Mouse (Mus musculus) MEL (cell line): ENCODE measurements around the gene Uba1. TPM values are rescaled to one million over a fixed set of nuclear protein-coding genes. Genes with fewer than 3 reads are reported as not detected.

ENCODE experiments used
- DNase-seq: peaks from one replicate; pipeline ENCODE4 v3.0.0; 2011; ENCODE audit warnings: low read depth, low spot score
- H3K27ac ChIP-seq: 2 replicates; pipeline ENCODE4 v1.5.1; 2012; ENCODE audit warnings: low read depth, mild to moderate bottlenecking, control low read depth, low read length, moderate library complexity; ENCODE audit not compliant: control insufficient read depth
- H3K27me3 ChIP-seq, 2 experiments: fragments of 150-350 bp in 1 of 2; sonication (generic) in 1 of 2; 2 replicates each; pipeline ENCODE4 v1.6.1; 2012; ENCODE audit warnings: low read length in 2 of 2, mild to moderate bottlenecking in 2 of 2, improper control_type of control experiment in 1 of 2, moderate library complexity in 1 of 2; ENCODE audit not compliant: insufficient read depth in 2 of 2, control insufficient read depth in 1 of 2
- H3K36me3 ChIP-seq, 2 experiments: 2 replicates each; pipeline ENCODE4 v1.6.1; 2012 to 2014; ENCODE audit warnings: low read length in 2 of 2, improper control_type of control experiment in 1 of 2, inconsistent platforms in 1 of 2, mild to moderate bottlenecking in 1 of 2; ENCODE audit not compliant: insufficient read depth in 2 of 2, control insufficient read depth in 1 of 2
- H3K4me1 ChIP-seq, 2 experiments: fragments of 150-350 bp in 1 of 2; sonication (generic) in 1 of 2; 2 replicates each; pipeline ENCODE4 v1.6.1; 2012; ENCODE audit warnings: low read length in 2 of 2, improper control_type of control experiment in 1 of 2, mild to moderate bottlenecking in 1 of 2; ENCODE audit not compliant: insufficient read depth in 2 of 2, control insufficient read depth in 1 of 2
- H3K4me3 ChIP-seq, 2 experiments: fragments of 150-350 bp in 1 of 2; sonication (generic) in 1 of 2; 2 replicates each; pipeline ENCODE4 v1.5.1; 2012; ENCODE audit warnings: low read depth in 2 of 2, low read length in 2 of 2, mild to moderate bottlenecking in 2 of 2, moderate library complexity in 2 of 2, control low read depth in 1 of 2, improper control_type of control experiment in 1 of 2; ENCODE audit not compliant: control insufficient read depth in 1 of 2, insufficient read depth in 1 of 2
- H3K79me2 ChIP-seq: 2 replicates; pipeline ENCODE4 v1.6.1; 2012; ENCODE audit warnings: mild to moderate bottlenecking, low read length, moderate library complexity; ENCODE audit not compliant: control insufficient read depth, poor library complexity, insufficient read depth
- H3K9ac ChIP-seq: 2 replicates; pipeline ENCODE4 v1.6.1; 2012; ENCODE audit warnings: low read depth, mild to moderate bottlenecking, control low read depth, low read length, moderate library complexity; ENCODE audit not compliant: control insufficient read depth, poor library complexity, severe bottlenecking
- H3K9me3 ChIP-seq: fragments of 150-350 bp; sonication (generic); replicated peaks from 2 replicates; pipeline ENCODE4 v1.6.1; 2012; ENCODE audit warnings: mild to moderate bottlenecking, low read length, improper control_type of control experiment, moderate library complexity; ENCODE audit not compliant: insufficient read depth
- BHLHE40 ChIP-seq: IDR thresholded peaks from 2 replicates; pipeline ENCODE4 v1.6.1; 2012; ENCODE audit warnings: low read depth, mild to moderate bottlenecking, inconsistent platforms, low read length, improper control_type of control experiment, borderline replicate concordance
- CHD1 ChIP-seq: IDR thresholded peaks from 2 replicates; pipeline ENCODE4 v1.6.1; 2012; ENCODE audit warnings: low read depth, mild to moderate bottlenecking, inconsistent platforms, low read length, improper control_type of control experiment
- CHD2 ChIP-seq: IDR thresholded peaks from 2 replicates; pipeline ENCODE4 v1.6.1; 2011; ENCODE audit warnings: low read length, improper control_type of control experiment
- CTCF ChIP-seq, 3 experiments: IDR thresholded peaks in 2 of 3; conservative IDR thresholded peaks in 1 of 3; 2 replicates each; pipeline ENCODE4 v1.5.1; 2011 to 2012; ENCODE audit warnings: low read length in 3 of 3, low read depth in 2 of 3, mild to moderate bottlenecking in 2 of 3, improper control_type of control experiment in 1 of 3, inconsistent platforms in 1 of 3, mixed read lengths in 1 of 3, moderate library complexity in 1 of 3; ENCODE audit not compliant: control insufficient read depth in 1 of 3, insufficient read depth in 1 of 3, poor library complexity in 1 of 3, severe bottlenecking in 1 of 3
- E2F4 ChIP-seq: IDR thresholded peaks from 2 replicates; pipeline ENCODE4 v1.6.1; 2011; ENCODE audit warnings: low read depth, low read length, improper control_type of control experiment, borderline replicate concordance
- ELF1 ChIP-seq: IDR thresholded peaks from 2 replicates; pipeline ENCODE4 v1.6.1; 2014; ENCODE audit warnings: low read depth, mild to moderate bottlenecking, inconsistent platforms, low read length, improper control_type of control experiment, moderate library complexity
- EP300 ChIP-seq, 2 experiments: IDR thresholded peaks; 2 replicates each; pipeline ENCODE4 v1.6.1; 2011; ENCODE audit warnings: improper control_type of control experiment in 2 of 2, low read length in 2 of 2, low read depth in 1 of 2, mild to moderate bottlenecking in 1 of 2
- ETS1 ChIP-seq: IDR thresholded peaks from 2 replicates; pipeline ENCODE4 v1.6.1; 2012; ENCODE audit warnings: low read depth, mild to moderate bottlenecking, inconsistent platforms, low read length, improper control_type of control experiment, moderate library complexity
- GATA1 ChIP-seq: IDR thresholded peaks from 2 replicates; pipeline ENCODE4 v1.6.1; 2011; ENCODE audit warnings: low read depth, low read length, improper control_type of control experiment
- HCFC1 ChIP-seq: IDR thresholded peaks from 2 replicates; pipeline ENCODE4 v1.6.1; 2012; ENCODE audit warnings: low read depth, mild to moderate bottlenecking, inconsistent platforms, low read length, improper control_type of control experiment, moderate library complexity
- JUND ChIP-seq: IDR thresholded peaks from 2 replicates; pipeline ENCODE4 v1.6.1; 2011; ENCODE audit warnings: low read depth, mild to moderate bottlenecking, improper control_type of control experiment, low read length
- MAFK ChIP-seq: IDR thresholded peaks from 2 replicates; pipeline ENCODE4 v1.6.1; 2011; ENCODE audit warnings: low read depth, mild to moderate bottlenecking, low read length, improper control_type of control experiment, borderline replicate concordance
- MAX ChIP-seq: IDR thresholded peaks from 2 replicates; pipeline ENCODE4 v1.6.1; 2011; ENCODE audit warnings: low read length, improper control_type of control experiment
- MAZ ChIP-seq: IDR thresholded peaks from 2 replicates; pipeline ENCODE4 v1.6.1; 2012; ENCODE audit warnings: low read depth, mild to moderate bottlenecking, inconsistent platforms, low read length, improper control_type of control experiment
- MEF2A ChIP-seq: IDR thresholded peaks from 2 replicates; pipeline ENCODE4 v1.6.1; 2014; ENCODE audit warnings: low read depth, mild to moderate bottlenecking, inconsistent platforms, low read length, improper control_type of control experiment; ENCODE audit not compliant: poor library complexity, insufficient replicate concordance, severe bottlenecking; ENCODE audit errors: extremely low read depth
- MXI1 ChIP-seq: IDR thresholded peaks from 2 replicates; pipeline ENCODE4 v1.6.1; 2011; ENCODE audit warnings: mild to moderate bottlenecking, low read depth, low read length, improper control_type of control experiment
- MYB ChIP-seq: IDR thresholded peaks from 2 replicates; pipeline ENCODE4 v1.6.1; 2011; ENCODE audit warnings: mild to moderate bottlenecking, low read depth, low read length, improper control_type of control experiment
- MYC ChIP-seq: IDR thresholded peaks from 2 replicates; pipeline ENCODE4 v1.6.1; 2011; ENCODE audit warnings: low read depth, mild to moderate bottlenecking, low read length, improper control_type of control experiment, moderate library complexity
- NELFE ChIP-seq: IDR thresholded peaks from 2 replicates; pipeline ENCODE4 v1.6.1; 2011; ENCODE audit warnings: low read depth, low read length, improper control_type of control experiment
- NRF1 ChIP-seq: IDR thresholded peaks from 2 replicates; pipeline ENCODE4 v1.6.1; 2014; ENCODE audit warnings: low read depth, mild to moderate bottlenecking, inconsistent platforms, low read length, improper control_type of control experiment, moderate library complexity; ENCODE audit not compliant: poor library complexity, insufficient read depth, severe bottlenecking
- POLR2AphosphoS2 ChIP-seq: IDR thresholded peaks from 2 replicates; pipeline ENCODE4 v1.6.1; 2011; ENCODE audit warnings: low read length, improper control_type of control experiment
- POLR2AphosphoS5 ChIP-seq: IDR thresholded peaks from 2 replicates; pipeline ENCODE4 v1.6.1; 2012; ENCODE audit warnings: low read depth, borderline replicate concordance, mild to moderate bottlenecking, inconsistent platforms, low read length, moderate library complexity, mixed read lengths
- RAD21 ChIP-seq: IDR thresholded peaks from 2 replicates; pipeline ENCODE4 v1.6.1; 2011; ENCODE audit warnings: mild to moderate bottlenecking, low read depth, low read length, improper control_type of control experiment
- RCOR1 ChIP-seq: IDR thresholded peaks from 2 replicates; pipeline ENCODE4 v1.6.1; 2012; ENCODE audit warnings: low read depth, mild to moderate bottlenecking, inconsistent platforms, low read length, improper control_type of control experiment
- SIN3A ChIP-seq: IDR thresholded peaks from 2 replicates; pipeline ENCODE4 v1.6.1; 2012; ENCODE audit warnings: low read length, improper control_type of control experiment, inconsistent platforms
- SMC3 ChIP-seq: IDR thresholded peaks from 2 replicates; pipeline ENCODE4 v1.6.1; 2011; ENCODE audit warnings: low read depth, low read length, improper control_type of control experiment
- TAL1 ChIP-seq: IDR thresholded peaks from 2 replicates; pipeline ENCODE4 v1.6.1; 2012; ENCODE audit warnings: mild to moderate bottlenecking, inconsistent platforms, low read length, moderate library complexity, mixed read lengths
- TBP ChIP-seq: IDR thresholded peaks from 2 replicates; pipeline ENCODE4 v1.8.0; 2011; ENCODE audit warnings: low read depth, low read length, improper control_type of control experiment
- TCF12 ChIP-seq: IDR thresholded peaks from 2 replicates; pipeline ENCODE4 v1.6.1; 2014; ENCODE audit warnings: low read depth, mild to moderate bottlenecking, inconsistent platforms, low read length, improper control_type of control experiment, moderate library complexity
- UBTF ChIP-seq: IDR thresholded peaks from 2 replicates; pipeline ENCODE4 v1.6.1; 2012; ENCODE audit warnings: low read depth, mild to moderate bottlenecking, inconsistent platforms, low read length, improper control_type of control experiment, moderate library complexity, borderline replicate concordance; ENCODE audit not compliant: insufficient read depth
- USF1 ChIP-seq: IDR thresholded peaks from 2 replicates; pipeline ENCODE4 v1.6.1; 2014; ENCODE audit warnings: low read depth, mild to moderate bottlenecking, inconsistent platforms, low read length, improper control_type of control experiment, moderate library complexity
- USF2 ChIP-seq, 2 experiments: IDR thresholded peaks; 2 replicates each; pipeline ENCODE4 v1.6.1; 2011 to 2012; ENCODE audit warnings: improper control_type of control experiment in 2 of 2, low read length in 2 of 2, borderline replicate concordance in 1 of 2, inconsistent platforms in 1 of 2, low read depth in 1 of 2, mild to moderate bottlenecking in 1 of 2; ENCODE audit not compliant: insufficient read depth in 1 of 2
- ZC3H11A ChIP-seq: IDR thresholded peaks from 2 replicates; pipeline ENCODE4 v1.6.1; 2012; ENCODE audit warnings: low read depth, mild to moderate bottlenecking, inconsistent platforms, low read length, improper control_type of control experiment
- ZKSCAN1 ChIP-seq: IDR thresholded peaks from 2 replicates; pipeline ENCODE4 v1.6.1; 2012; ENCODE audit warnings: low read depth, mild to moderate bottlenecking, inconsistent platforms, low read length, improper control_type of control experiment, moderate library complexity
- ZMIZ1 ChIP-seq: IDR thresholded peaks from 2 replicates; pipeline ENCODE4 v1.6.1; 2012; ENCODE audit warnings: low read depth, mild to moderate bottlenecking, inconsistent platforms, low read length, improper control_type of control experiment, moderate library complexity
- polyA plus RNA-seq, 2 experiments: library from polyadenylated mRNA; stranded (reverse) in 1 of 2; unstranded in 1 of 2; fragments of >175 nt in 1 of 2; fragments of >200 nt in 1 of 2; gene quantifications; 2 replicates each; pipeline versions ENCODE4 v1.2.1 to v1.2.4; 2012; ENCODE audit warnings: low replicate concordance in 2 of 2, low read depth in 1 of 2; ENCODE audit not compliant: insufficient read length in 2 of 2, insufficient read depth in 1 of 2, missing spikeins in 1 of 2
- total RNA-seq: library from RNA; depleted of rRNA; stranded (reverse); fragments of 300-350 nt; gene quantifications from 2 replicates; pipeline ENCODE4 v1.2.3, GENCODE M21; 2012

The Uba1 gene
- total and polyA plus RNA-seq, 3 experiments, result 269 to 704 (median 530) TPM

DNA sequence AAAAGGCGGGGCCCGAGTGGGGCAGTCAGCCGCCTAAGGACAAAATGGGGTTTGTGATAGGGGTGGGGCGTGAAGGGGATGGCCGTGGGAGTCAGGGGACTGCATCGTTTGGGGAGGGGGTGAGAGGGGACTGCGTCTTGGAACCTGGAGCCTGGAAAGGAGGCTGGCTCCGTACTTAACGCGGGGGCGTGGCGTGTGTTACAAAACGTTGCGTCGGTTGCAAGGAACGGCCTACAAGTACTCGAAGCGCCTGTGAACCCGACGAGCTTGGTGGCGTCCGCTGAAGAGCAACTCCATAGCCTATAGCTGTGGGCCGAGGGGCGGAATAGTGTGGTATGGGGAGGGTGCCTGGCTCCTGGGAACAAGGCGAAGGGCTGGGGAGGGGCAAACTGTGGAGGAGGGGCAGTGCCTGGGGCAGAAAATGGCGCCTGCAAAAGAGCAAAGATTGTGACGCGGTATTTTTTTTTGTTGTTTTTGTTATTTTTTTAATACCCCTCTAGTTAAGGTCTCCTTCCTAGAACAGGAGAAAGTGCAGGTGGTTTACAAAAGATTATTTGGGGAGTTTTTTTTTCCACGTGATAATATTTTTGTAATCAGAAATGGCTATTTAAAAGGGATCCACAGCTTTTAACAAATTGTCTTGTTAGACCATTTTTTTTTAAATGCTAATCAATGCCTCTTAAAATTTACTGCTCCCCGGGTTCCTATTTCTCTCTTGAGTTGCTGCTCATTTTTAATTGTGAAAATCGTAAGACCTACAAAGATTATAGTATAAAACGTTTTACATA, 46.4 kb downstream of the Uba1 start:
- H3K79me2 ChIP-seq, result peaks cover 7% of the 10 kb centered on the region; the same call in 1 of the 2 replicates
- peaks cover 0 to 24% of the 10 kb centered on the region in 2 experiments; a peak in 3 of 4 replicates for H3K36me3 ChIP-seq
- peak overlapping the region; percentile 94 for H3K9ac ChIP-seq
- no peaks in the 10 kb centered on the region for H3K27me3 ChIP-seq
- H3K27ac ChIP-seq, result peak overlapping the region; percentile 94
- H3K9me3 ChIP-seq, result no peaks in the 10 kb centered on the region
- DNase-seq, result peak; percentile 97
- peak overlapping the region; percentile 90 to 94 for H3K4me3 ChIP-seq
- peaks cover 12 to 17% of the 10 kb centered on the region in 2 experiments for H3K4me1 ChIP-seq
- no peak for TF ChIP-seq BHLHE40
- peak; percentile 12; the same call in 1 of the 2 replicates for TF ChIP-seq POLR2AphosphoS2
- no peak for TF ChIP-seq GATA1
- TF ChIP-seq SMC3, result no peak
- TF ChIP-seq ELF1, result no peak
- no peak for TF ChIP-seq CHD2
- TF ChIP-seq ZMIZ1, result 0 out of 2 replicates have a peak, but pooled peaks have one; percentile 14
- no peak for TF ChIP-seq POLR2AphosphoS5
- TF ChIP-seq E2F4, result no peak
- no peak for TF ChIP-seq CTCF (IDR thresholded peaks at IDR 0.05 in 2 of 3, conservative IDR thresholded peaks at IDR 0.05 in 1 of 3; ENCODE audit: control insufficient read depth in 1 of 3, insufficient read depth in 1 of 3, low read depth in 2 of 3, low read length in 3 of 3, poor library complexity in 1 of 3, severe bottlenecking in 1 of 3)
- no peak; the same call in 1 of the 2 replicates for TF ChIP-seq MAX
- no peak for TF ChIP-seq USF2 (IDR thresholded peaks at IDR 0.05; ENCODE audit: borderline replicate concordance in 1 of 2, insufficient read depth in 1 of 2, low read depth in 1 of 2, low read length in 2 of 2)
- TF ChIP-seq MEF2A, result no peak
- no peak for TF ChIP-seq ETS1
- no peak for TF ChIP-seq NRF1
- TF ChIP-seq HCFC1, result no peak; the same call in 1 of the 2 replicates
- TF ChIP-seq MYB, result peak; percentile 55
- 0 out of 2 replicates have a peak, but pooled peaks have one; percentile 72 for TF ChIP-seq MYC
- TF ChIP-seq NELFE, result no peak
- TF ChIP-seq ZC3H11A, result no peak
- TF ChIP-seq TCF12, result no peak
- TF ChIP-seq MAFK, result no peak
- TF ChIP-seq USF1, result no peak
- peak; percentile 19; the same call in 1 of the 2 replicates for TF ChIP-seq MXI1
- no peak for TF ChIP-seq MAZ
- TF ChIP-seq UBTF, result 0 out of 2 replicates have a peak, but pooled peaks have one; percentile 43
- TF ChIP-seq CHD1, result no peak
- TF ChIP-seq RAD21, result no peak
- TF ChIP-seq TBP, result peak; percentile 84
- TF ChIP-seq JUND, result no peak
- peak; percentile 72; the same call in 1 of the 2 replicates for TF ChIP-seq SIN3A
- no peak for TF ChIP-seq TAL1
- TF ChIP-seq RCOR1, result no peak
- no peak; a peak in 1 of 4 replicates for TF ChIP-seq EP300 (IDR thresholded peaks at IDR 0.05; ENCODE audit: low read depth in 1 of 2, low read length in 2 of 2)
- TF ChIP-seq ZKSCAN1, result no peak
